Mouse (Mus musculus) macrophage (primary cell): Measurements from ENCODE around the gene Samd4. TPM values are rescaled to one million over a fixed set of nuclear protein-coding genes. Genes with fewer than 3 reads are reported as not detected.

Source experiments
- H3K27ac ChIP-seq: fragments of 350-480 bp; formaldehyde crosslinking; 2 replicates; pipeline ENCODE4 v1.9.0; 2021
- H3K36me3 ChIP-seq: fragments of 350-480 bp; formaldehyde crosslinking; 2 replicates; pipeline ENCODE4 v1.9.0; 2021; ENCODE audit errors: inconsistent target
- H3K4me3 ChIP-seq: fragments of 350-480 bp; formaldehyde crosslinking; 2 replicates; pipeline ENCODE4 v1.9.0; 2021; ENCODE audit errors: inconsistent target
- H3K79me2 ChIP-seq: fragments of 350-480 bp; formaldehyde crosslinking; 2 replicates; pipeline ENCODE4 v1.9.0; 2021; ENCODE audit errors: inconsistent target
- WGBS: methylation state at CpG from one replicate; pipeline ENCODE4 v1.1.7; 2026; ENCODE audit warnings: inconsistent platforms; ENCODE audit not compliant: missing documents; 5-methylcytosine and 5-hydroxymethylcytosine counted together
- polyA plus RNA-seq: library from polyadenylated mRNA; stranded (reverse); fragments of 250-400 nt; gene quantifications from 3 replicates; pipeline ENCODE4 v1.2.4, GENCODE M21; 2018; ENCODE audit warnings: inconsistent platforms
- total RNA-seq, 78 experiments: library from RNA; depleted of rRNA; stranded (reverse); fragments of 250-400 nt; gene quantifications; 1 replicate in 9 of 78; 2 replicates in 24 of 78; 3 replicates in 43 of 78; 4 replicates in 2 of 78; pipeline ENCODE4 v1.2.4; 2018; ENCODE audit warnings: inconsistent platforms in 56 of 78

The Samd4 gene
- 100 to 1,000 TPM in 3 of 26 experiments, 10 to 100 TPM in 12, 1 to 10 TPM in 11; 3.2 to 105 (median 11.8) TPM for total RNA-seq (2018; cell fraction: chromatin; rRNA removed)
- 10 to 100 TPM in 12 of 26 experiments, 1 to 10 TPM in 13, under 1 TPM in 1; 0.91 to 19.6 (median 5.0) TPM for total RNA-seq (2018; cell fraction: cytosol; rRNA removed)
- 10 to 100 TPM in 13 of 26 experiments, 1 to 10 TPM in 13; 1.2 to 89.5 (median 12.6) TPM for total RNA-seq (2018; cell fraction: nucleus; rRNA removed)
- polyA plus RNA-seq = 1.8 to 13.6 TPM (median 8.6 TPM) in 3 replicates

- Histone ChIP-seq H3K36me3 (no peaks in the 10 kb centered on the region), H3K4me3 (peak within 1 kb of the TSS; percentile 42; the same call in 1 of the 2 replicates), H3K27ac (no peak within 1 kb of the TSS), H3K79me2 (no peaks in the 10 kb centered on the region)
- under 1% methylated on average over 36 of the region's 54 CpGs for WGBS
Observed at GRCm38 (mm10) chr14:46882431-46883067, at the start of gene Samd4. Gene Samd4 (plus strand): TSS chr14:46882854.

GRCm38 (mm10) chr14:46839326-46839725, 43.3 kb upstream of the Samd4 start:
- WGBS = 93% methylated on average over 4 of the region's 4 CpGs

GRCm38 (mm10) chr14:46845706-46846105, 36.9 kb upstream of the Samd4 start:
- H3K79me2 ChIP-seq = no peaks in the 10 kb centered on the region
- H3K27ac ChIP-seq = no peak overlapping the region
- H3K4me3 ChIP-seq = no peak overlapping the region
- H3K36me3 ChIP-seq = peaks cover 15% of the 10 kb centered on the region
- WGBS = 94% methylated on average over 11 of the region's 11 CpGs

More at GRCm38 (mm10) chr14:46839326-46839725, 43.3 kb upstream of the Samd4 start:
- Histone ChIP-seq H3K36me3 (peaks cover 22% of the 10 kb centered on the region), H3K27ac (no peak overlapping the region), H3K4me3 (no peak overlapping the region), H3K79me2 (peaks cover 48% of the 10 kb centered on the region)

- H3K36me3 ChIP-seq = no peaks in the 10 kb centered on the region; the same call in 1 of the 2 replicates
Observed at GRCm38 (mm10) chr14:46848063-46848590, 34.5 kb upstream of the Samd4 start.

GRCm38 (mm10) chr14:46848736-46849135, 33.9 kb upstream of the Samd4 start:
- no peak overlapping the region for H3K27ac ChIP-seq
- no peak overlapping the region for H3K4me3 ChIP-seq
- 94% methylated on average over 5 of the region's 5 CpGs for WGBS
- peaks cover 6% of the 10 kb centered on the region; the same call in 1 of the 2 replicates for H3K36me3 ChIP-seq
- no peaks in the 10 kb centered on the region for H3K79me2 ChIP-seq

More at GRCm38 (mm10) chr14:46848063-46848590, 34.5 kb upstream of the Samd4 start:
- H3K4me3 ChIP-seq = no peak overlapping the region
- no peaks in the 10 kb centered on the region for H3K79me2 ChIP-seq
- no peak overlapping the region for H3K27ac ChIP-seq
- WGBS = 94% methylated on average over 4 of the region's 4 CpGs

- peaks cover 15% of the 10 kb centered on the region for H3K36me3 ChIP-seq
- H3K27ac ChIP-seq = no peak overlapping the region
- H3K4me3 ChIP-seq = no peak overlapping the region
- no peaks in the 10 kb centered on the region for H3K79me2 ChIP-seq
- 86% methylated on average over 1 of the region's 1 CpGs for WGBS
Observed at GRCm38 (mm10) chr14:46849769-46850168, 32.9 kb upstream of the Samd4 start.

GRCm38 (mm10) chr14:46853677-46854076, 29.0 kb upstream of the Samd4 start:
- Histone ChIP-seq H3K27ac (no peak overlapping the region), H3K4me3 (no peak overlapping the region), H3K79me2 (no peaks in the 10 kb centered on the region), H3K36me3 (peaks cover 22% of the 10 kb centered on the region)
- WGBS = 96% methylated on average over 11 of the region's 11 CpGs

- H3K27ac ChIP-seq = no peak overlapping the region
- no peaks in the 10 kb centered on the region for H3K36me3 ChIP-seq
- WGBS = 82% methylated on average over 5 of the region's 5 CpGs
- H3K79me2 ChIP-seq = no peaks in the 10 kb centered on the region
- H3K4me3 ChIP-seq = no peak overlapping the region
Observed at GRCm38 (mm10) chr14:46862922-46863321, 19.7 kb upstream of the Samd4 start.

GRCm38 (mm10) chr14:46880935-46881334, 1.7 kb upstream of the Samd4 start:
- H3K27ac ChIP-seq = no peak overlapping the region
- no peaks in the 10 kb centered on the region for H3K36me3 ChIP-seq
- H3K79me2 ChIP-seq = no peaks in the 10 kb centered on the region
- WGBS = 8% methylated on average over 9 of the region's 10 CpGs
- H3K4me3 ChIP-seq = no peak overlapping the region

GRCm38 (mm10) chr14:46881581-46882430, 848 bp upstream of the Samd4 start:
- Histone ChIP-seq H3K36me3 (no peaks in the 10 kb centered on the region), H3K4me3 (no peak overlapping the region; the same call in 1 of the 2 replicates), H3K79me2 (no peaks in the 10 kb centered on the region), H3K27ac (no peak overlapping the region)
- WGBS = 32% methylated on average over 40 of the region's 40 CpGs

GRCm38 (mm10) chr14:46883068-46883870, 615 bp downstream of the Samd4 start:
- peak overlapping the region; percentile 42; the same call in 1 of the 2 replicates for H3K4me3 ChIP-seq
- H3K27ac ChIP-seq = no peak overlapping the region
- no peaks in the 10 kb centered on the region for H3K79me2 ChIP-seq
- H3K36me3 ChIP-seq = no peaks in the 10 kb centered on the region
- 2% methylated on average over 58 of the region's 70 CpGs for WGBS

GRCm38 (mm10) chr14:46883871-46884441, 1.3 kb downstream of the Samd4 start:
- no peak overlapping the region for H3K27ac ChIP-seq
- H3K36me3 ChIP-seq = no peaks in the 10 kb centered on the region
- 2% methylated on average over 25 of the region's 29 CpGs for WGBS
- H3K4me3 ChIP-seq = peak overlapping the region; percentile 42
- no peaks in the 10 kb centered on the region for H3K79me2 ChIP-seq

GRCm38 (mm10) chr14:46884701-46885428, 2.2 kb downstream of the Samd4 start:
- H3K4me3 ChIP-seq = peak overlapping the region; percentile 42
- H3K27ac ChIP-seq = no peak overlapping the region
- H3K36me3 ChIP-seq = no peaks in the 10 kb centered on the region
- 2% methylated on average over 30 of the region's 52 CpGs for WGBS
- H3K79me2 ChIP-seq = no peaks in the 10 kb centered on the region
